Mouse (Mus musculus): ENCODE results near the gene Bysl. TPM values are rescaled to one million over a fixed set of nuclear protein-coding genes. Genes with fewer than 3 reads are reported as not detected.
"Not testable (repeated sequence)": the region's sequence is repeated elsewhere in the genome, so short reads cannot be mapped to it uniquely, and the experiment has no call there.

Gene Bysl
- polyA plus RNA-seq, 1 experiment from 2014 or later, result 7.7 TPM

DNA sequence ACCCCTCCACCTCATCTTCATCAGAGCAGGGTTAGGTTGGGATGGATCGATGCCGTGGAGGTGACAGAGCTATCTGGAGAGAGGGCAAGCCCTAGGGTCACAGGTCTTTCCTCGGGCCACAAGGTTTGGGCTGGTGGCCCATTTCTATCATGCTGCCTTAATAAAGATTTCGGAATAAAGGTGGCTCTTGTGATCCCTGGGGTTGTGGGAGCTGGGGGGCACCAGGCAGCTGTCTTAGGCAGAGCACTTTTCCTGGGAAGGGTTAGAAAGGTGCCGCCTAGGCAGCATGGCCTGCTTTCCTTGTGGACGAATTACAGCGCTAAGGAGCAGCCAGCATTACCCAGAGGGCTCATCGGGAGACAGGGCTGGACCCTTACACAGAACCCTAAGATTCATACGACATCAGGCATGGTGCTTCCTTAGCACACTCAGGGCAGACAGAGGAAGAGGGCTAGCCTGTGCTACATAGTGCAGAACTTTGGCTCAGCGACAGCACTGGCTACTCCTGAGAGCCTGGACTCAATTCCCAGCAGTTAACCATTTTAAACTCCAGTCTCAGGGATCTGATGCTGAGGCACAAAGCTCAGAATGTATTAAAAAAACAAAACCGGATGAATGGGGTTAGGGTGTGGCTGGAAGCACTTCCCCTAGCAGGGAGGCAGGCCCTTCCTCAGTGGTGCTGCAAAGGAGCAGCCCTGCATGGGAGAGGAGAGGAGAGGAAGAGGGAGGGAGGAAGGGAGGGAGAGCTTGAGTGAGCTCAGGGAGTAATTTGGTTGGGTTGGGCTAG, 11.6 kb downstream of the Bysl start:
- Histone ChIP-seq H3K4me1 (replicated peaks; ENCODE audit: control insufficient read depth, insufficient read depth, low read length) (peaks cover 12% of the 10 kb centered on the region), H3K36me3 (ENCODE audit: control insufficient read depth, insufficient read depth) (peaks cover 57% of the 10 kb centered on the region), H3K27me3 (replicated peaks; ENCODE audit: control insufficient read depth, insufficient read depth, low read length) (no peaks in the 10 kb centered on the region), H3K4me2 (replicated peaks; ENCODE audit: low read depth) (no peak overlapping the region), H3K4me3 (ENCODE audit: low read depth, low read length) (no peak overlapping the region), H3K9ac (ENCODE audit: low read depth, low read length) (no peak overlapping the region), H3K9me3 (ENCODE audit: control insufficient read depth) (no peaks in the 10 kb centered on the region), H3K27ac (ENCODE audit: low read depth, low read length) (peak overlapping the region; percentile 50)
- ATAC-seq, result no peak
- WGBS, result 69% methylated on average over 11 of the region's 11 CpGs
- TF ChIP-seq CTCF (IDR thresholded peaks at IDR 0.05; ENCODE audit: low read depth), result no peak

DNA sequence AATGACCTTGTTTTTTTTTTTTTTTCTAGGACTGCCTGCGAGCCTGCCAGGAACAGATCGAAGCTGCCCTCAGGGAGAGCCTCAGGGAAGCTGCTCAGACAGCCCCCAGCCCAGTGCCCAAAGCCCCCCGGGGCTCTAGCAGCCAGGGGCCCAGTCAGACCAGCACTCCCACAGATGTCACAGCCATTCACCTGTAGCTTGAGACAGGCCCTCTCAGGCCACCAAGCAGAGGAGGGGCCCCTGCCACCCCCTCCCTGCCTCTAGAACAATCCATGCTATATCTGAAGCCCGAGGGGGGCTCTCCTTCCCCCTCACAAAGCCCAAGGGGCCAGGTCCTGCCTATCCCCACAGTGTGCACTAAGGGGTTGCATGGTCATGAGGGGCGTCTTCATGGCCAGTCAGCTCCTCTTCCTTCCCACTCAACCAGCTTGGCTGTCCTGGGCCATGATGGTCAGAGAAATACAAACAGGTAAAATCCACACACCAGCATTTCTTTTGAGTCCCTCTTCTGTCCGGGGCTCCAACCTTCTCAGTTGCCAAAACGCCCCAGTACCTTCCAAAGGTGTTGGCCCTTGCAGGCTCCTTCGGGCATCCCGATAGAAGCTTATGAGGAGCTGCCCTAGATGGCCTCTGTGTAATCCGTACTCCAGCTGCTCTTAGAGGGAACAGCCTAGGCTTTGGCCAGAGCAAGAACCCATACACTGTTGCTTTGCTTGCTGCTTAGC, 12.6 kb downstream of the Bysl start:
- not testable (repeated sequence) for ATAC-seq; H3K27ac ChIP-seq (ENCODE audit: low read depth, low read length); H3K4me3 ChIP-seq (ENCODE audit: low read depth, low read length); H3K9ac ChIP-seq (ENCODE audit: low read depth, low read length); H3K27me3 ChIP-seq (replicated peaks; ENCODE audit: control insufficient read depth, insufficient read depth, low read length); H3K9me3 ChIP-seq (ENCODE audit: control insufficient read depth); H3K4me2 ChIP-seq (replicated peaks; ENCODE audit: low read depth)
- Histone ChIP-seq H3K4me1 (replicated peaks; ENCODE audit: control insufficient read depth, insufficient read depth, low read length) (peaks cover 12% of the 10 kb centered on the region), H3K36me3 (ENCODE audit: control insufficient read depth, insufficient read depth) (peaks cover 50% of the 10 kb centered on the region)
- 77% methylated on average over 10 of the region's 10 CpGs for WGBS

DNA sequence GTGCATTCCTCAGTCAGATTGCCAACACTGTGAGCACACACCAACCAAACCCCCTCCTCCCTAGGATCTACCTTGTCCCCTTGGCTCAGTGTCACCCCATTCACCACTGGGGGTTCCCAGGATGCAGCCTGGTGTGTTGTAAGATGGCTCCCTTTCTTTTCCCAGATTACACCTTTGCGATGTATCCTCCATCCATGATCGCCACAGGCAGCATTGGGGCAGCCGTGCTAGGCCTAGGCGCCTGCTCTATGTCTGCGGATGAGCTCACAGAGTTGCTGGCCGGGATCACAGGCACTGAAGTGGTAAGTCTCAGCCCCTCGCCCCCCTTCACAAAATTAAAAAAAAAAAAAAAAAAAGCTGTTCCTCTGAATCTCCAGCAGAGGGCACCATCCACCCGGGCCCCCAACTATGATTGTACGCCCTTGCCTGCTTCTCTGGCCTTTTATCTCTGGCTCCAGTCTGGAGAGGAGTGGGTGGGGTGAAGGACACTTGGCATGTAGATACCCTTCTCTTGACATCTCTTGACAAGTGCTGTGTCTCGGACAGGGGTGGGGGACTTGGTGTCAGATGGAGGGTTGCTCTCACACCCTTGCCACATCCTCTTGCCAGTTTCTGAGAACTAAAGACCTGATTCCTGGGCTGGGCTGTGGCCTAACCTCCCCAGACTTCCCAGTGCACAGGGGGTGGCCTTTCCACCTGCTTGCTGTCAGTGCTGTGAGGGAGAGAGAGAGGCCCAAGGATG, 13.3 kb downstream of the Bysl start:
- ATAC-seq, result no peak
- Histone ChIP-seq H3K4me1 (replicated peaks; ENCODE audit: control insufficient read depth, insufficient read depth, low read length) (peaks cover 12% of the 10 kb centered on the region), H3K9ac (ENCODE audit: low read depth, low read length) (peak overlapping the region; percentile 77; the same call in 1 of the 2 replicates), H3K36me3 (ENCODE audit: control insufficient read depth, insufficient read depth) (peaks cover 47% of the 10 kb centered on the region), H3K9me3 (ENCODE audit: control insufficient read depth) (no peaks in the 10 kb centered on the region), H3K27me3 (replicated peaks; ENCODE audit: control insufficient read depth, insufficient read depth, low read length) (no peaks in the 10 kb centered on the region), H3K27ac (ENCODE audit: low read depth, low read length) (peak overlapping the region; percentile 23), H3K4me2 (replicated peaks; ENCODE audit: low read depth) (peak overlapping the region; percentile 89), H3K4me3 (ENCODE audit: low read depth, low read length) (no peak overlapping the region)
- peak; percentile 85 for TF ChIP-seq CTCF (IDR thresholded peaks at IDR 0.05; ENCODE audit: low read depth)
- WGBS, result 30% methylated on average over 10 of the region's 10 CpGs

DNA sequence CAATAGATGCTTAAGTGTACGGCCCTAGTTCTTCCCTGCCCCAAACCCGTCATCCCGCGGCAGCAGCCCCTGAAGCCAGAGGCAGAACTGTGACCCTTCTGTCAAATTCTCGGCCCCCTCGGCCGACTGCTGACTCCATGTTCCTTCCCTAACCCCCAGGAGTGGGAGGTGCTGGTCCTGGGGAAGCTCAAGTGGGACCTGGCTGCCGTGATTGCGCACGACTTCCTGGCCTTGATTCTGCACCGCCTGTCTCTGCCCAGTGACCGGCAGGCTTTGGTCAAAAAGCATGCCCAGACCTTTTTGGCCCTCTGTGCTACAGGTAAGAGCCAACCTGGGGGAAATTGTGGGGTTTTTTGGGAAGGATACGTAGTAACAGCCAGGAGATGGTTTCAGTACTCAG, 14.0 kb downstream of the Bysl start:
- Histone ChIP-seq H3K4me1 (replicated peaks; ENCODE audit: control insufficient read depth, insufficient read depth, low read length) (peaks cover 12% of the 10 kb centered on the region), H3K36me3 (ENCODE audit: control insufficient read depth, insufficient read depth) (peaks cover 41% of the 10 kb centered on the region), H3K9ac (ENCODE audit: low read depth, low read length) (peak overlapping the region; percentile 77), H3K27me3 (replicated peaks; ENCODE audit: control insufficient read depth, insufficient read depth, low read length) (no peaks in the 10 kb centered on the region), H3K27ac (ENCODE audit: low read depth, low read length) (0 out of 2 replicates have a peak overlapping the region, but pooled peaks have one; percentile 92), H3K9me3 (ENCODE audit: control insufficient read depth) (no peaks in the 10 kb centered on the region), H3K4me3 (ENCODE audit: low read depth, low read length) (no peak overlapping the region), H3K4me2 (replicated peaks; ENCODE audit: low read depth) (peak overlapping the region; percentile 89)
- no peak for ATAC-seq
- 51% methylated on average over 13 of the region's 13 CpGs for WGBS
- TF ChIP-seq CTCF (IDR thresholded peaks at IDR 0.05; ENCODE audit: low read depth), result no peak

DNA sequence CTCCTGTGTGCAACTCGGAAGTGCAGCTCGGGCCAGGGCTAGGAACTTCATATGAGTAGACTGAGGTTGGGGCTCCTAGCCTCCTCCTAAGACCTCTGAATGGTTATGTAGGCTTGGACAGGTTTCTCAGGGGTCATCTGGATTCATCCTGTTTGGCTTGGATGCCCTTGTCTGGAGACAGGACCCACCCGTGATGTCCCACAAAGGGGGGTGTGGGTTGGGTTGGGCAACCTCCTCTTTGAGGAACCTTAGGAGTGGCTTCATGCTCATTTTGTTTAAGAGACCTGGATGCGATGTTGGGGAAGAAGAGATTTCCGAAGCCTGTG, 14.5 kb downstream of the Bysl start:
- peak overlapping the region; percentile 89 for H3K4me2 ChIP-seq (replicated peaks; ENCODE audit: low read depth)
- no peaks in the 10 kb centered on the region for H3K9me3 ChIP-seq (ENCODE audit: control insufficient read depth)
- peaks cover 37% of the 10 kb centered on the region for H3K36me3 ChIP-seq (ENCODE audit: control insufficient read depth, insufficient read depth)
- no peaks in the 10 kb centered on the region for H3K27me3 ChIP-seq (replicated peaks; ENCODE audit: control insufficient read depth, insufficient read depth, low read length)
- peaks cover 12% of the 10 kb centered on the region for H3K4me1 ChIP-seq (replicated peaks; ENCODE audit: control insufficient read depth, insufficient read depth, low read length)
- WGBS, result 48% methylated on average over 5 of the region's 5 CpGs
- H3K9ac ChIP-seq (ENCODE audit: low read depth, low read length), result peak overlapping the region; percentile 77
- ATAC-seq, result no peak
- peak overlapping the region; percentile 78 for H3K4me3 ChIP-seq (ENCODE audit: low read depth, low read length)
- peak overlapping the region; percentile 92; the same call in 1 of the 2 replicates for H3K27ac ChIP-seq (ENCODE audit: low read depth, low read length)
- TF ChIP-seq CTCF (IDR thresholded peaks at IDR 0.05; ENCODE audit: low read depth), result no peak
